Comparison of ENCODE assay signal across 17 mouse cellular contexts in the genomic region with DNA sequence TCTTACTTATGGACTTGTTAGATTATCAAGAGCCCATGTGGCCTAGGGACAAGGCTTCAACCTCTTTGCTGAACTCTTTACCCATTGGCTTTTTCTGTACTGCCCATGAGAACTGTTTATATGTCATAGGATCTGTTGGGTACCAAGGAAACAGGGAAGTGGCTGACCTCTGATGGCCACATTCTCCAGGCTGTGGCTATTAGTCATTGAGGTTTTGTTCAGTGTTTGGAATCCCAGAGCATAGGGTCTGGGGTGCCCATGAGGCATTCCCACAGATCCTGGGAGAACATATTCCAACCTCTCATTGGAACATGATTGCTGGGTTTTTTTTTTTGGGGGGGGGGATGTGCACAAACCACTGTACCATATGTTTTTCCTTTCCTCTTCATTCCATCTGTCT.
"Had no signal": no experiment of that assay in that cellular context is flagged by ENCODE, and none has a peak within 500 bp of the region (broad histone marks: within the 10 kb centered on the region; RNA-seq: fewer than 3 reads in every experiment).

No protein-coding gene starts in this region.

- H3K9ac ChIP-seq: kidney, embryonic 15.5 days; liver, embryonic 15.5 days; midbrain, embryonic 15.5 days; neural tube, embryonic 13.5 days had no signal

- H3K4me1 ChIP-seq: midbrain, embryonic 15.5 days; neural tube, embryonic 13.5 days had no signal

- DNase-seq: kidney, adult 2 months; kidney, postnatal 14 days; liver; lung, adult 2 months; lung, postnatal 36 days; retina, postnatal 1 day; right cerebral cortex, postnatal 4 days; spleen, adult 18-20 months; thymus, adult 2 months; thymus, postnatal 36 days had no signal

- H3K4me3 ChIP-seq: kidney, embryonic 15.5 days; liver, embryonic 15.5 days; megakaryocyte, embryonic 14.5 days; midbrain, embryonic 15.5 days; neural tube, embryonic 13.5 days had no signal

- H3K27ac ChIP-seq: kidney, embryonic 15.5 days; liver, embryonic 15.5 days; midbrain, embryonic 15.5 days; neural tube, embryonic 13.5 days had no signal

- H3K4me2 ChIP-seq: kidney, embryonic 15.5 days; liver, embryonic 15.5 days; midbrain, embryonic 11.5 days; midbrain, embryonic 15.5 days; neural tube, embryonic 13.5 days had no signal

- H3K9me3 ChIP-seq: kidney, embryonic 15.5 days; liver, embryonic 15.5 days; megakaryocyte, embryonic 14.5 days; midbrain, embryonic 15.5 days; neural tube, embryonic 13.5 days had no signal

- H3K36me3 ChIP-seq: liver, embryonic 15.5 days; midbrain, embryonic 15.5 days had no signal

- H3K27me3 ChIP-seq: kidney, embryonic 15.5 days; liver, embryonic 15.5 days; megakaryocyte, embryonic 14.5 days; midbrain, embryonic 15.5 days; neural tube, embryonic 13.5 days had no signal

- ATAC-seq: lung, postnatal 0 days; midbrain, embryonic 15.5 days had no signal
